Comparison of ENCODE assay signal across 9 mouse cellular contexts in genomic region chr11:51703379-51703998, GRCm38 (mm10). TPM values are rescaled to one million over a fixed set of nuclear protein-coding genes. Genes with fewer than 3 reads are reported as not detected.
DNase-seq lines count a peak whose midpoint lies in the region.
"Had no signal": no experiment of that assay in that cellular context is flagged by ENCODE, and none has a peak within 500 bp of the region (broad histone marks: within the 10 kb centered on the region; RNA-seq: fewer than 3 reads in every experiment).

No protein-coding gene starts in this region.

- intact Hi-C loops in gastrocnemius, postnatal 36 days (cut with DNase I), result loop anchor here (5.0 kb wide), 1 partner anchor 34 kb away; no protein-coding TSS in a partner anchor

- DNase-seq in gastrocnemius, postnatal 10 days, result peak; percentile 33
- DNase-seq in gastrocnemius, postnatal 36 days, result no peak
- DNase-seq in right cerebral cortex, postnatal 4 days, result peak; percentile 28
- no peak for DNase-seq in right cerebral cortex, postnatal 25 days
- DNase-seq in induced T-regulatory cell, adult 2 months (ENCODE audit: low read depth), result peak; percentile 76
- DNase-seq in retina, postnatal 7 days (ENCODE audit: low read depth, low spot score), result peak; percentile 13
- no peak for DNase-seq in ovary, postnatal 10 days (ENCODE audit: low spot score)
- no peak for DNase-seq in adrenal gland, adult 2 months

RNA-seq across cellular contexts. Expression of gene 0610009B22Rik, which starts 14.8 kb away (rescaled TPM):
- 10 to 100 TPM; 29.0 to 30.5 TPM for total RNA-seq in gastrocnemius, postnatal 10 days (2021)
- total RNA-seq in gastrocnemius, postnatal 36 days (2021), result 10 to 100 TPM; 31.8 to 32.0 TPM
- total RNA-seq in adrenal gland, adult 2 months (2021), result 10 to 100 TPM; 49.2 to 53.7 TPM
- polyA plus RNA-seq in adrenal gland, adult 2 months (2012; rRNA removed), result 4.2 and 4.8 TPM in 2 replicates

RNA-seq across cellular contexts. Expression of gene D930048N14Rik, which starts 52.7 kb away (rescaled TPM):
- 1 to 10 TPM in 1 of 2 experiments, under 1 TPM in 1; 0.52 to 1.1 TPM for total RNA-seq in gastrocnemius, postnatal 10 days (2021)
- total RNA-seq in gastrocnemius, postnatal 36 days (2021), result under 1 TPM; 0.18 to 0.30 TPM
- 1 to 10 TPM; 1.0 to 2.4 TPM for total RNA-seq in adrenal gland, adult 2 months (2021)
- polyA plus RNA-seq in adrenal gland, adult 2 months (2012; rRNA removed), result 5.0 and 6.1 TPM in 2 replicates
- total RNA-seq: hematopoietic stem cell, adult 5-6 weeks had no signal

RNA-seq across cellular contexts. Expression of gene N4bp3, which starts 52.8 kb away (rescaled TPM):
- total RNA-seq in gastrocnemius, postnatal 10 days (2021), result 10 to 100 TPM; 12.2 to 15.7 TPM
- 1 to 10 TPM; 3.3 to 6.0 TPM for total RNA-seq in gastrocnemius, postnatal 36 days (2021)
- 1 to 10 TPM; 5.3 to 9.3 TPM for total RNA-seq in adrenal gland, adult 2 months (2021)
- polyA plus RNA-seq in adrenal gland, adult 2 months (2012; rRNA removed), result 10.5 and 15.1 TPM in 2 replicates

RNA-seq across cellular contexts. Expression of gene Sec24a, which starts 59.9 kb away (rescaled TPM):
- total RNA-seq in gastrocnemius, postnatal 10 days (2021), result 10 to 100 TPM; 21.7 to 24.0 TPM
- 10 to 100 TPM; 38.8 to 42.3 TPM for total RNA-seq in gastrocnemius, postnatal 36 days (2021)
- total RNA-seq in adrenal gland, adult 2 months (2021), result 10 to 100 TPM; 25.2 to 56.7 TPM
- polyA plus RNA-seq in adrenal gland, adult 2 months (2012; rRNA removed), result 21.7 and 26.6 TPM in 2 replicates

RNA-seq across cellular contexts. Expression of gene Sar1b, which starts 60.0 kb away (rescaled TPM):
- 100 to 1,000 TPM; 119 to 133 TPM for total RNA-seq in gastrocnemius, postnatal 10 days (2021)
- 100 to 1,000 TPM; 428 to 446 TPM for total RNA-seq in gastrocnemius, postnatal 36 days (2021)
- 100 to 1,000 TPM in 1 of 2 experiments, 10 to 100 TPM in 1; 97.8 to 121 TPM for total RNA-seq in adrenal gland, adult 2 months (2021)
- polyA plus RNA-seq in adrenal gland, adult 2 months (2012; rRNA removed), result 5.7 and 6.6 TPM in 2 replicates

Comparison
In these comparisons a context has a peak if more than half of its experiments do, and no peak if none do; other contexts are left out.
1. DNase-seq: peak in gastrocnemius, postnatal 10 days (single experiment), right cerebral cortex, postnatal 4 days (single experiment), induced T-regulatory cell, adult 2 months (single experiment) and retina, postnatal 7 days (single experiment); none in gastrocnemius, postnatal 36 days (0 of 2), right cerebral cortex, postnatal 25 days (single experiment), ovary, postnatal 10 days (single experiment) and adrenal gland, adult 2 months (single experiment).